Mouse (Mus musculus) liver, postnatal 0 days (tissue): ENCODE measurements at regions not wholly inside any gene's neighbourhood (a gene's known extent, or its start where the extent isn't known, plus 50 kb on each side); places are given as distances from the start of the nearest gene placed in this dataset.

Experiments used
- CTCF ChIP-seq: sonication (generic); IDR thresholded peaks from 2 replicates; pipeline ENCODE4 v1.5.1; 2016; ENCODE audit warnings: antibody characterized with exemption, low read depth
- EP300 ChIP-seq: IDR thresholded peaks from 2 replicates; pipeline ENCODE4 v1.6.1; 2016; ENCODE audit warnings: antibody characterized with exemption, low read depth, mild to moderate bottlenecking

- TF ChIP-seq CTCF = no peak
- no peak for TF ChIP-seq EP300
Observed at GRCm38 (mm10) chr13:16465317-16465716, 453.7 kb downstream of the Inhba start.
